Mouse (Mus musculus) Patski (cell line): ENCODE data around the gene Mrps15. TPM values are rescaled to one million over a fixed set of nuclear protein-coding genes. Genes with fewer than 3 reads are reported as not detected.

ENCODE experiments used
- ATAC-seq: fragments of 100-300 bp; one replicate; pipeline ENCODE4 v1.8.0; 2021
- CTCF ChIA-PET: fragments of 350-600 bp; sonication (Branson Sonifier 250); formaldehyde crosslinking; loops from one replicate; lab custom pipeline; 2022; ENCODE audit warnings: inconsistent platforms; lab: Charles Lee
- POLR2A ChIA-PET: fragments of 350-600 bp; sonication (Branson Sonifier 250); formaldehyde crosslinking; loops from one replicate; lab custom pipeline; 2022; ENCODE audit warnings: antibody characterized with exemption, inconsistent platforms; lab: Charles Lee
- DNase-seq: peaks from one replicate; pipeline ENCODE4 v3.0.0-alpha.2; 2011; ENCODE audit warnings: low read depth, low spot score
- H3K27me3 ChIP-seq: fragments of 371-371 bp; one replicate; pipeline ENCODE4 v1.5.1; 2021
- CTCF ChIP-seq: fragments of 100-300 bp; IDR thresholded peaks from one replicate; pipeline ENCODE4 v1.5.1; 2021
- in situ Hi-C: fragments of 300-500 bp; cut with MboI; formaldehyde crosslinking; loops from 3 replicates; pipeline ENCODE4 v1.11.1; 2018; ENCODE audit warnings: low pct_unique_long_range_greater_than_20kb, mixed read lengths
- polyA plus RNA-seq: library from polyadenylated mRNA; unstranded; gene quantifications from one replicate; pipeline ENCODE4 v1.2.3, GENCODE M21; 2021

Mrps15 gene
- polyA plus RNA-seq, 1 experiment from 2014 or later: 56.7 TPM

- no peaks in the 10 kb centered on the region for H3K27me3 ChIP-seq
- ChIA-PET CTCF (no interaction called here), POLR2A (interaction anchor here (1.0 to 2.3 kb wide), 2 partner anchors 12 to 14 kb away, joined by 3 to 7 read pairs; no protein-coding TSS in a partner anchor)
- DNase-seq (no peak), ATAC-seq (no peak)
- in situ Hi-C loops: no loop called here
- TF ChIP-seq CTCF: no peak
Measured at GRCm38 (mm10) chr4:126097711-126098253, 51.1 kb downstream of the Mrps15 start.

DNA sequence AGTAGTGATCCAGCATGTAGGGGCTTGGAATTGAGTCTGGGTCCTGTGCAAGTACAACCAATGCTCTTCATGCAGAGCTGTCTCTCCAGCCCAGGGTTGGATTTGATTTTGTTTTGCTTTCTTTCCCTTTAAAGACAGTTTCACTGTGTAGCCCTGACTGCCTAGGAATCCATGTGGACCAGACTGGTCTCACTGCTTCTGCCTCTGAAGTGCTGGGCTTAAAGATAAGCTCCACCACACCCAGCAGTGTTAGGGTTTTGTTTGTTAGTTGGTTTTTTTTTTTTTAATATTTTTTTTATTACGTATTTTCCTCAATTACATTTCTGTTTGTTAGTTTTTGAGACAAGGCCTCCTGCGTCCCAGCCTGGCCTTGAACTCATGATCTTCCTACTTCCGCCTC, 52.6 kb downstream of the Mrps15 start:
- ChIA-PET POLR2A (no interaction called here), CTCF (interaction anchor here (2.1 kb wide), 1 partner anchor 35 kb away, joined by 4 read pairs; no protein-coding TSS in a partner anchor)
- TF ChIP-seq CTCF: no peak
- no peak for ATAC-seq
- in situ Hi-C loops: no loop called here
- DNase-seq: no peak
- no peaks in the 10 kb centered on the region for H3K27me3 ChIP-seq

DNA sequence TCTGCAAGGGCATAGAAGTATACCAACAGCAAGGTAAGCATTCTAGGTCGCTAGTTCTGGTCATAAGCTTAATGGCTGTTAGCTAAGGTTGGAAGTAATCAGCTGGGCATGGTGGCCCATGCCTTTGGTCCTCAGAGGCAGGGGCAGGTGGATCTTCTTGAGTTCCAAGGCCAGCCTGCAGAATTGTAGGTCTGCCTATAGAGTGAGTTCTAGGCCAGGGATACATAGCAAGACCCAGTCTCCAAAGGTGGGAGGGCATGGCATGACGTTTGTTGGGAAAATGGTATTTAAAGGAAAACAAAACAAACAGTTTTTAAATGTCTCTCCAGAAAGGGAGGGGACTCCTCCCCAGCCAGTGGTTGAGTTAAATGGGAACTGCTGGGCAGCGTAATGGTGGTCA, 54.0 kb downstream of the Mrps15 start:
- POLR2A ChIA-PET: no interaction called here
- no peak for DNase-seq
- CTCF ChIA-PET: interaction anchor here (1.1 kb wide), 1 partner anchor 12 kb away, joined by 3 read pairs; no protein-coding TSS in a partner anchor
- no peaks in the 10 kb centered on the region for H3K27me3 ChIP-seq
- in situ Hi-C loops: no loop called here
- ATAC-seq: no peak
- TF ChIP-seq CTCF: no peak

DNA sequence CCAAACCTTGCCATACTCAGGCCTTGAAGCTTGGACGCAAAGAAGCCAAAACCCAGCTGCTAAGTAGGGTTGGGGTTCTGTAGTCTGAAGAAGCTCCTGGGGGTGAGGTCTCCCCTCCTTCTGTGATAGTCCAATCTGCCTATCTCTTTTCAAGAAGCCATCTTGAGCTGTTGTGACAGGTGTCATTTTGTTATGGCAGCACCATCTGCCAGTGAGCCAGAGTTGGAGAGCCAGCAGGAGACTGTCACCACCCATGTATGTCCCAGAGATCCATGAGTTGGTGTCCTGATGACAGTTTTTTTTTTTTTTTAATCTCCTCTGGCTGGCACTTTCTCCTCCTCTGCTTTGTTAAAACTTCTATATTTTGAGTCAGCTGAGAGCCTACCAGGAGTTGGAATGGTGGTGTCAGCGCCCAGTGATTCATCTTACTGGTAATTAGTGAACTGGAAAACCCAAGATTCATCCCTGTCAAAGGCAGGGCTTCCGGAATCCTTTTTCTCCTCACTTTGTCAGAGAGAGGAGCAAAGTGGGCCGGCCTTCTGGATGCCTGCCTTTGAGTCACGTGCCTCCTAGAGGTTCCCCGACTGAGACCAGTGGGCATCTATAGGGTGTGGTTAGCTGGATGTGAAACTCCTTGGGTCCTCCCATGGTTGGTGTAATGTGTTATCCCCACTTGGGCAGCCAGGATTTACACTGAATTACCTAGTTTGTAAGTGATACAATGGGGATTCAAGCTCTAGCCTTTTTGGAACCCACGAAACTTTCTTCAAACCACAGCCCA, 55.5 kb downstream of the Mrps15 start:
- ATAC-seq (peak; percentile 56), DNase-seq (no peak)
- H3K27me3 ChIP-seq: no peaks in the 10 kb centered on the region
- no peak for TF ChIP-seq CTCF
- in situ Hi-C loops: no loop called here
- POLR2A ChIA-PET: interaction anchor here (0.6 to 5.2 kb wide), 3 partner anchors 11 to 29 kb away, joined by 3 to 20 read pairs (median 5); no protein-coding TSS in a partner anchor
- CTCF ChIA-PET: interaction anchor here (1.1 to 1.7 kb wide), 4 partner anchors 10 to 29 kb away, joined by 3 to 5 read pairs (median 3); no protein-coding TSS in a partner anchor

DNA sequence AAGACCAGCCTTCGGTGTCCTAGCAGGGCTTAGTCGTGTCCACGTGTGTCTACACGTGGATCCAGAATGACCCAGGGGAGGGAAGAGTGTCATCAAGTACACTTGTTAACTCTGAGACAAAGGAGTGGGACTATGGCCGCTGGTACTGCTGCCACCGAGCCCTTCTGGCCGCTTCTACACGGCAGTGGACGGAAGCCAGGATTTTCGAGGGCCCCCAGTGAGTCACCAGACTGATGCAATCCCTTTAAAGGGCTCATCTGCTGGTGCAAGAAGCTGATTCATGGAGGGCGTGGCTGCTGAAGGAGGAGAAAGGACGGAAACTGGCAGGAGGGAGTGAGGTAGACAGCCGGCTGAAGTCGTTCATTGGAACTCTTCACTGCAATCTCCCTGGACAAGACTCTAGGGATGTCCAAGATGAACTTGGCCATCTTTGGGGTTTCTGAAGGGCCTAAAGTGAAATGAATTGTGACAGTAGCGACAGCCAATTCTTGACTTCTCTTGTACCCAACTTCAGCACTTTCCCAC, 56.4 kb downstream of the Mrps15 start:
- peak; percentile 81 for ATAC-seq
- POLR2A ChIA-PET: interaction anchor here (1.0 to 5.2 kb wide), 3 partner anchors 10 to 28 kb away, joined by 3 to 20 read pairs (median 5); no protein-coding TSS in a partner anchor
- TF ChIP-seq CTCF: no peak

DNA sequence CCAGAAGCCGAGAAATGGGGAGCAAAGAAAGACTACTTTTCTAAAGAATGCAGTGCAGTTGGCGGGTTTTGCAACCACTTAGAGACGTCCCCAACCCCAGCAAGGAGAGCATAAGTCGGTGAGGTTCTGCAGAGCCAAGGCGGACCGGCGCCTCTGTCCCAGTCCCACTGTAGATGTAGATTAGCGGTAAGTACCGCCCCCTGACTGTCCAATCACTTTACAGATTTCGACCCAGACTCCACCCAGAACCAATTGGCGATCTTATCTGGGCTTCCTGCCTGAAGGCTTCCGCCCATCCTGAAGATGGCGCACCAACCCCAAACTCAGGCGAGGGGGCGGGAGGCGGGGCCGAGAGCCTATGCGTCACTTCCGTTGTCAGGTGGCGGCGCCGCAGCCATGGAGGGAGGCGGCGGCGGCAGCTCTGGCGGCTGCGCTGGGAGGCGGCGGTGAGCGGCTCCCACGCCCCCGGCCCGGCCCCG, 56.9 kb downstream of the Mrps15 start, which contains the start of gene Stk40:
Stk40 (plus strand) TSS at position 368 of the 479 bp plus-strand sequence.
- peak; percentile 86 for DNase-seq
- CTCF ChIA-PET: interaction anchor here (0.9 to 1.4 kb wide), 2 partner anchors 9 to 11 kb away, joined by 3 read pairs; no protein-coding TSS in a partner anchor
- no peak for TF ChIP-seq CTCF
- peak; percentile 89 for ATAC-seq
- in situ Hi-C loops: no loop called here
- POLR2A ChIA-PET: interaction anchor here (1.0 to 5.2 kb wide), 3 partner anchors 10 to 28 kb away, joined by 3 to 20 read pairs (median 5); no protein-coding TSS in a partner anchor
- no peaks in the 10 kb centered on the region for H3K27me3 ChIP-seq

More for the DNA sequence above, 56.4 kb downstream of the Mrps15 start:
- in situ Hi-C loops: no loop called here
- CTCF ChIA-PET: interaction anchor here (1.4 to 1.7 kb wide), 2 partner anchors 10 to 28 kb away, joined by 3 to 5 read pairs; no protein-coding TSS in a partner anchor
- peak; percentile 87 for DNase-seq
- H3K27me3 ChIP-seq: no peaks in the 10 kb centered on the region

DNA sequence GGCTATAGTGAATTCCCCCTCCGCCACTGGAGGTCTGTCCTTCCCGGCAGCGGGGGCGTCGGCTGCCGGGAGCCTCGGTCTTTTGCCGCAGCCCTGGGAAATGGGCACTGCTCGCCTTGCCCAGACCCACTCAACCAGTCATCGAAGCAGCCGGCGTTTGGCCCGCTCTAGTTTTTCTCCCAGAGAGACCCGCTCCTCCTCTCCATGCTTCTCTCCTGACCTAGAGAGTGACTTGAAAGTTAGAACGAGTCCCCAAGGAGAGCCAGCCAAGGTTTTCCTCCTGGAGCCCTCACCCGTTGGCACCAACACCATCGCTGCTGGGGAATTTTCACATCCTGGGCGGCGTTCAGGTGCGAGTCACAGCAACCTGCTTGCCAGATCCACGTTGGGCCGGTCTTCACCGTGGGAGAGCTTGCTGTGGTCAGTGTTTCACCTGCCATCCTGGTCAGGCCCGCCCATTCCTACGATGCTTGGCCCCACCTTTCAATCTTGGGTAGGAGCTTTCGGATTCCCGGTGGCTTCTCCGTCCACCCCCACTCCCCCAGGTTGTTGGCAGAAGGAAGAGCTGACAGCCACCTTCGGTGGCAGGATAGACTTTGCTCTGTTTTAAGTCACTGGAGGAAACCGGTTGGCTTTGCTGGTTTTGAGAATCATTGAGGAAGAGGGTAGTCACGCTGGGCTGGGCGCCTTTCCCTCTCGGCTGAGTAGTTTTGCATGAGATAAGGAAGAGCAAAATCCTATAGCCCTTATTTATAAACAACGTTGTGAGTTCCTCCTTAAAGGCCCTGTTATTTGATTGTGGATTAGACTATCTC, 57.7 kb downstream of the Mrps15 start:
- DNase-seq (no peak), ATAC-seq (no peak)
- no peaks in the 10 kb centered on the region for H3K27me3 ChIP-seq
- CTCF ChIA-PET: interaction anchor here (0.9 to 1.4 kb wide), 2 partner anchors 10 to 27 kb away, joined by 3 read pairs; no protein-coding TSS in a partner anchor
- in situ Hi-C loops: no loop called here
- POLR2A ChIA-PET: interaction anchor here (5.2 kb wide), 1 partner anchor 27 kb away, joined by 20 read pairs; no protein-coding TSS in a partner anchor
- TF ChIP-seq CTCF: no peak

Other genes with a start within 250 kb of the Mrps15 start
- gene Csf3r, start 22.4 kb upstream of the Mrps15 start, polyA plus RNA-seq: not detected
- gene Oscp1, start 11.6 kb downstream of the Mrps15 start, polyA plus RNA-seq: 13.5 TPM
- 30.7 TPM for gene Lsm10, start 49.7 kb downstream of the Mrps15 start, polyA plus RNA-seq
- gene Stk40, start 57.0 kb downstream of the Mrps15 start, polyA plus RNA-seq: 11.8 TPM
- 62.2 TPM for gene Eva1b, start 100.8 kb downstream of the Mrps15 start, polyA plus RNA-seq
- 0.54 TPM for gene Sh3d21, start 116.6 kb downstream of the Mrps15 start, polyA plus RNA-seq
- 141 TPM for gene Thrap3, start 155.8 kb downstream of the Mrps15 start, polyA plus RNA-seq
- 94.1 TPM for gene Map7d1, start 209.4 kb downstream of the Mrps15 start, polyA plus RNA-seq
- 71.6 TPM for gene Trappc3, start 215.4 kb downstream of the Mrps15 start, polyA plus RNA-seq
- 0.13 TPM for gene Col8a2, start 239.9 kb downstream of the Mrps15 start, polyA plus RNA-seq